In the genomic region with DNA sequence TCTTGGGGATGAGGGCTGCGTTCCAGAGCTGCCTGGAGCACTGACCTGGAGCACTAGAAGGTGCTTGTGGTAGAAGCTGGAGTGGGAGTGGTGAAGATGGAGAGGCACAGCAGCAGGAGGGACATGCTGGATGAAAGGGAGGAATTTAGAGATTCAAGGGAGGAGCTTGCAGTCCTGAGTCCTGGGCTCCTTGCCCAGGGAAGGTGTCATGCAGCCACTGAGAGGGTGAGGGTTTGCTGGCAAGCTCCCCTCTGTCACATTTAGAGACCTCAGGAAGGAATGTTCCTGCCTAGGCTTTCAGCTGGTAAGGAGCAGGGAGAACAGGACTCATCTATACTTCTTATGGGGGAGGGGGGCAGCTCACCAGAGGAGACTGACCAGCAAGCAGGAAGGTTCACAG, we compare ENCODE assay signal across 29 mouse cellular contexts. TPM values are rescaled to one million over a fixed set of nuclear protein-coding genes. Genes with fewer than 3 reads are reported as not detected.
"Had no signal": no experiment of that assay in that cellular context is flagged by ENCODE, and none has a peak within 500 bp of the region (broad histone marks: within the 10 kb centered on the region; RNA-seq: fewer than 3 reads in every experiment).

No protein-coding gene starts in this region.

RNA-seq across cellular contexts. Expression of a gene that starts 10.3 kb away (rescaled TPM):
- total RNA-seq: gastrocnemius, adult 18-20 months; gastrocnemius, adult 8-10 months; heart, postnatal 14 days; heart, postnatal 36 days; hindbrain, postnatal 0 days; layer of hippocampus, adult 18-20 months; layer of hippocampus, adult 8-10 months; layer of hippocampus, postnatal 14 days; layer of hippocampus, postnatal 36 days; left cerebral cortex, adult 18-20 months; left cerebral cortex, adult 8-10 months; left cerebral cortex, postnatal 10 days; left cerebral cortex, postnatal 4 days had no signal
- polyA plus RNA-seq: heart, embryonic 12.5 days; hindbrain, embryonic 11.5 days; hindbrain, embryonic 13.5 days; hindbrain, embryonic 15.5 days; hindbrain, postnatal 0 days; kidney, embryonic 15.5 days; kidney, postnatal 0 days; limb, embryonic 11.5 days; limb, embryonic 13.5 days; liver, embryonic 12.5 days had no signal

RNA-seq across cellular contexts. Expression of a gene that starts 19.9 kb away (rescaled TPM):
- total RNA-seq: gastrocnemius, adult 18-20 months; gastrocnemius, adult 8-10 months; gastrocnemius, postnatal 14 days; gastrocnemius, postnatal 36 days; heart, adult 2 months; layer of hippocampus, adult 18-20 months; layer of hippocampus, adult 8-10 months; layer of hippocampus, postnatal 14 days; layer of hippocampus, postnatal 36 days; left cerebral cortex, adult 18-20 months; left cerebral cortex, adult 8-10 months; left cerebral cortex, postnatal 25 days had no signal
- polyA plus RNA-seq: hindbrain, embryonic 11.5 days; hindbrain, embryonic 13.5 days; hindbrain, embryonic 15.5 days; kidney, embryonic 15.5 days; limb, embryonic 11.5 days; limb, embryonic 13.5 days; liver, embryonic 12.5 days had no signal

RNA-seq across cellular contexts. Expression of a gene that starts 47.9 kb away (rescaled TPM):
- total RNA-seq: gastrocnemius, postnatal 14 days; heart, postnatal 14 days; heart, postnatal 36 days had no signal
- polyA plus RNA-seq: heart, adult 2 months; intestine, embryonic 14.5 days; kidney, postnatal 0 days; large intestine, adult 2 months; limb, embryonic 11.5 days; limb, embryonic 13.5 days; liver, adult 2 months had no signal
